Mouse (Mus musculus) G1E (cell line): ENCODE results near the gene Colec11.

Source experiments
- CTCF ChIP-seq: IDR thresholded peaks from 2 replicates; pipeline ENCODE4 v1.5.1; 2012; ENCODE audit warnings: low read depth, low read length, inconsistent platforms, mixed read lengths
- GATA1 ChIP-seq: IDR thresholded peaks from 2 replicates; pipeline ENCODE4 v1.6.1; 2012; ENCODE audit warnings: borderline replicate concordance, low read length, inconsistent platforms, mixed read lengths
- GATA2 ChIP-seq: IDR thresholded peaks from 2 replicates; pipeline ENCODE4 v1.6.1; 2012; ENCODE audit warnings: low read depth, low read length, inconsistent platforms, borderline replicate concordance
- POLR2AphosphoS5 ChIP-seq: IDR thresholded peaks from 2 replicates; pipeline ENCODE4 v1.6.1; 2012; ENCODE audit warnings: low read depth, low read length, inconsistent platforms; ENCODE audit not compliant: insufficient replicate concordance

DNA sequence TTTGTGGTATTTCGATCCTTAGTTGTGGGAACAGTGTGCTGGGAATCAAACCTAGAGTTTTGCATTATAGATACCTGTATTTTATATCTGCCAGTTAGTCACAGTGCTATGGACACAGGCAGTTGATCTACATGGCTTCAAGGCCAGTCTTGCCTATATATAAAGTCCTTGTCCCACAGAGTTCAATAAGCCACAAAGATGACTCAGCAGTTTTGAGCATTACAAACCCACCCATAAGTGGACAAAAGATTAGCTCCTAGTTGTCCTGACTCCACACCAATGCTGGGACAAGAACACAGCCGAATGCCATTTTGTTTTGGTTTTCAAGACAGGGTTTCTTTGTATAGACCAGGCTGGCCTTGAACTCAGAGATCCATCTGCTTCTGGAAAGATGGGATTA is 5.3 kb upstream of the Colec11 start:
- TF ChIP-seq CTCF (no peak), GATA1 (no peak), GATA2 (no peak), POLR2AphosphoS5 (peak; percentile 24; the same call in 1 of the 2 replicates)
